Mouse (Mus musculus) stomach, embryonic 14.5 days (tissue): ENCODE measurements around the gene Sgsh. TPM values are rescaled to one million over a fixed set of nuclear protein-coding genes. Genes with fewer than 3 reads are reported as not detected.

ENCODE experiments used
- ATAC-seq: fragments of 200-750 bp; cut with Nextera tagmentation; 2 replicates; pipeline ENCODE4 v1.8.0; 2017; ENCODE audit warnings: low read depth, moderate TSS enrichment; ENCODE audit not compliant: insufficient number of reproducible peaks, insufficient read depth, low FRiP score
- H3K27ac ChIP-seq: fragments of 300-500 bp; sonication (generic); 2 replicates; pipeline ENCODE4 v1.5.1; 2014; ENCODE audit warnings: mild to moderate bottlenecking, low read length, moderate library complexity, mixed read lengths
- H3K27me3 ChIP-seq: fragments of 300-500 bp; sonication (generic); 2 replicates; pipeline ENCODE4 v1.6.1; 2014; ENCODE audit warnings: low read length, control low read depth, mixed read lengths; ENCODE audit not compliant: control insufficient read depth, insufficient read depth
- H3K36me3 ChIP-seq: fragments of 300-500 bp; sonication (generic); 2 replicates; pipeline ENCODE4 v1.6.1; 2014; ENCODE audit warnings: mild to moderate bottlenecking, control low read depth, low read length, moderate library complexity, mixed read lengths; ENCODE audit not compliant: control insufficient read depth, insufficient read depth
- H3K4me1 ChIP-seq: fragments of 300-500 bp; sonication (generic); 2 replicates; pipeline ENCODE4 v1.6.1; 2014; ENCODE audit warnings: low read length, control low read depth, mixed read lengths; ENCODE audit not compliant: control insufficient read depth, insufficient read depth
- H3K4me2 ChIP-seq: fragments of 300-500 bp; sonication (generic); replicated peaks from 2 replicates; pipeline ENCODE4 v1.6.1; 2014; ENCODE audit warnings: low read depth, low read length, control low read depth
- H3K4me3 ChIP-seq: fragments of 300-500 bp; sonication (generic); 2 replicates; pipeline ENCODE4 v1.5.1; 2014; ENCODE audit warnings: low read depth, low read length, control low read depth
- H3K9ac ChIP-seq: fragments of 300-500 bp; sonication (generic); replicated peaks from 2 replicates; pipeline ENCODE4 v1.6.1; 2014; ENCODE audit warnings: low read depth, mild to moderate bottlenecking, control low read depth, low read length, moderate library complexity, mixed read lengths
- H3K9me3 ChIP-seq: fragments of 300-500 bp; sonication (generic); 2 replicates; pipeline ENCODE4 v1.6.1; 2016; ENCODE audit warnings: low read depth, low read length, control low read depth; ENCODE audit not compliant: control insufficient read depth
- WGBS: fragments of 180-500 bp; shearing (Covaris S2); extraction: QIAGEN DNeasy Blood & Tissue Kit; methylation state at CpG from one replicate; pipeline ENCODE4 v1.1.7; 2014; 5-methylcytosine and 5-hydroxymethylcytosine counted together
- polyA plus RNA-seq: library from polyadenylated mRNA; unstranded; fragments of >200 nt; fragmentation: Nextera tagmentation; extraction: Ambion mirVana; gene quantifications from 2 replicates; pipeline ENCODE4 v1.2.1, GENCODE M21; 2014

Gene Sgsh
- polyA plus RNA-seq: 5.8 and 8.8 TPM in 2 replicates

- H3K36me3 ChIP-seq: no peaks in the 10 kb centered on the region
- H3K4me3 ChIP-seq: peak within 1 kb of the TSS; percentile 63
- peak; percentile 94 for ATAC-seq
- H3K27ac ChIP-seq: peak within 1 kb of the TSS; percentile 49; the same call in 1 of the 2 replicates
- peak within 1 kb of the TSS; percentile 64 for H3K9ac ChIP-seq
- H3K4me2 ChIP-seq: peak within 1 kb of the TSS; percentile 79
- WGBS: under 1% methylated on average over 40 of the region's 40 CpGs
- no peaks in the 10 kb centered on the region for H3K9me3 ChIP-seq
- peaks cover 10% of the 10 kb centered on the region for H3K4me1 ChIP-seq
- H3K27me3 ChIP-seq: no peaks in the 10 kb centered on the region
These were observed at the start of gene Sgsh, which contains the start of gene Slc26a11 for GRCm38 (mm10) chr11:119355443-119356385. TSS of gene Sgsh (minus strand) at chr11:119355536. TSS of gene Slc26a11 (plus strand) at chr11:119355557.

DNA sequence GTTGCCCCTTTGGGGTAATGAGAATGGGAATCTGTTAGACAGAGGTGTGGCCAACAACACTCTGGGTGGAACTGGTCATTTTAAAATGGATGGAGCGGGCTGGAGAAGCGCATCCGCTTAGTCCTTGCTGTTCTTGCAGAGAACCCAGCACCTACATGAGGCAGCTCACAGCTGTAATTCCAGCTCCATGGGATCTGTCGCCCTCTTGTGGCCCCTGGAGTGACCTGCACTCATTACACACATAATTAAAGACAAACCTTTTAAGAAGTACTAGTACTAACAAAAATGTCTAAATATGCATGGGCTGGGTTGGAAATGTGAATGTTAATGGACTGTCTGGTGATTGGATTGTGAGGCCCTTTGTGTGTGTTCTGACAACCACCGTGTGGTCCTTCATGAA, 49.3 kb upstream of the Sgsh start:
- H3K4me3 ChIP-seq: no peak overlapping the region
- 67% methylated on average over 5 of the region's 5 CpGs for WGBS
- H3K9me3 ChIP-seq: no peaks in the 10 kb centered on the region
- no peaks in the 10 kb centered on the region for H3K27me3 ChIP-seq
- no peak overlapping the region for H3K4me2 ChIP-seq
- no peak overlapping the region for H3K9ac ChIP-seq
- H3K27ac ChIP-seq: no peak overlapping the region
- no peaks in the 10 kb centered on the region for H3K4me1 ChIP-seq
- H3K36me3 ChIP-seq: no peaks in the 10 kb centered on the region
- ATAC-seq: no peak

- ATAC-seq: no peak
These were observed 47.3 kb upstream of the Sgsh start for GRCm38 (mm10) chr11:119402501-119403160.

DNA sequence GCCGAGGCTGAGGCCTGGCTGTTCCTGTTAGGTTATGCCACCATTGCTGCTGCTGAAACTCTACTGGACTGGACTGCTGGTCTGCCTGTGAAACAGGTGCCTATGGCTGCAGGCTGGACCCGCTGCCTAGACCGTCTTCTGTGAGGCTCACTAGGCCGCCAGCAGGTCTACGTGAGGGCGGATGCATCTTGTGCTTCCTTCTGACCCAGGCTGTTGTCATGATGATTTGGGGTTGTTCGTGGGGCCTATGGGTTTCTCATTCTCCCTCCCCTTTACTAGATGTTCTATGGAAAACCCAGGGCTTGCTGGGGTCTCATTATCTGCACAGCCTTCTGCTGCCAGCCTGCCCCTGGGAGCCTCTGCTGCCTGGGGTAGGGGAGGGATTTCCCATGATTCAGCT, 41.1 kb upstream of the Sgsh start:
- no peak for ATAC-seq
- H3K4me2 ChIP-seq: no peak overlapping the region
- no peak overlapping the region for H3K9ac ChIP-seq
- peaks cover 13% of the 10 kb centered on the region for H3K4me1 ChIP-seq
- no peaks in the 10 kb centered on the region for H3K36me3 ChIP-seq
- 76% methylated on average over 7 of the region's 7 CpGs for WGBS
- no peak overlapping the region for H3K4me3 ChIP-seq
- H3K9me3 ChIP-seq: no peaks in the 10 kb centered on the region
- H3K27me3 ChIP-seq: peaks cover 3% of the 10 kb centered on the region; the same call in 1 of the 2 replicates
- no peak overlapping the region for H3K27ac ChIP-seq

More at GRCm38 (mm10) chr11:119402501-119403160, 47.3 kb upstream of the Sgsh start:
- WGBS: 49% methylated on average over 11 of the region's 11 CpGs
- H3K36me3 ChIP-seq: no peaks in the 10 kb centered on the region
- H3K9me3 ChIP-seq: no peaks in the 10 kb centered on the region
- H3K4me3 ChIP-seq: no peak overlapping the region
- H3K9ac ChIP-seq: no peak overlapping the region
- H3K4me2 ChIP-seq: no peak overlapping the region
- H3K27ac ChIP-seq: no peak overlapping the region
- no peaks in the 10 kb centered on the region for H3K27me3 ChIP-seq
- H3K4me1 ChIP-seq: no peaks in the 10 kb centered on the region

DNA sequence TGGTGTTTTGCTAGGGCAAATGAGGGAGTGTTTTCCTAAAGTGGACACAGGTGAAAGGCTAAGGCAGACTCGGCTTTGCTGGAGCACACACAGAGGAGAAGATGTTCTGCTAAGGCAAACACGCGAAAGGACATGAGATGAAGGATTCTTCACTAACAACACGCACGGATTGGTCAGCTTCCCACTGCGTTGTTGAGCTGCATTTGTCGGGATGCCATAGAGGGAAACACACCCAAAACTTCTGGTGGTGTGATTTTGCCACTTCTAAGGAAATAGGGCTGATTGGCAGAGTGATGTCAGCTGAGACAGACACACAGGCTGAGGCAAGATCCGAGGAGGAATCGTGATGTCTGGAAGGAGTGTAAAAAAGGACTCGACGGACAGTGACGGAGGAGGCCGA, 40.6 kb upstream of the Sgsh start:
- Histone ChIP-seq H3K27ac (no peak overlapping the region), H3K27me3 (peaks cover 3% of the 10 kb centered on the region; the same call in 1 of the 2 replicates), H3K4me1 (peaks cover 13% of the 10 kb centered on the region), H3K9me3 (no peaks in the 10 kb centered on the region), H3K4me3 (no peak overlapping the region), H3K9ac (no peak overlapping the region), H3K4me2 (no peak overlapping the region), H3K36me3 (no peaks in the 10 kb centered on the region)
- WGBS: 29% methylated on average over 13 of the region's 13 CpGs
- no peak for ATAC-seq

DNA sequence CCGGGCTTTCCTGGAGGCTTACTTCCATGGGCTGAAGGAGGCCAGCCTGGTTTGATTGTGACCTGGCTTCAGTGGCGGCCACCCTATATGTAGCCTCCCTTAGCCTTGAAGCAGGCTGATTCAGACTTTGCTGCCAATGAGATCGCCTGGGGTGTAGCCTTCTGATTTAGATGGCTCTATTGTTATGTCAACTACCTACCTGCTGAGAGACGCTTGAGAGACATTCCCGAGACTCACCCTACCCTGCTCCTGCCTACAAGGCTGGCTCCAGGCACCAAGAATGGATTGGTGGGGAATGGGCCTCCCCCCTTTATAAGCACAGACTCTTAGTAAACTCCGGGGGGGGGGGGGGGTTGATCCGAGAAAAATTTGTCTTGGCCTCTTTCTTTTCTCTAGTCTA, 40.1 kb upstream of the Sgsh start:
- H3K9ac ChIP-seq: no peak overlapping the region
- H3K9me3 ChIP-seq: no peaks in the 10 kb centered on the region
- H3K4me1 ChIP-seq: peaks cover 16% of the 10 kb centered on the region
- no peak overlapping the region for H3K27ac ChIP-seq
- H3K36me3 ChIP-seq: no peaks in the 10 kb centered on the region
- H3K4me3 ChIP-seq: no peak overlapping the region
- H3K27me3 ChIP-seq: peaks cover 3% of the 10 kb centered on the region; the same call in 1 of the 2 replicates
- WGBS: 38% methylated on average over 7 of the region's 7 CpGs
- no peak overlapping the region for H3K4me2 ChIP-seq
- ATAC-seq: no peak

GRCm38 (mm10) chr11:119394210-119394609, 38.9 kb upstream of the Sgsh start:
- WGBS: 45% methylated on average over 6 of the region's 6 CpGs
- H3K4me2 ChIP-seq: peak overlapping the region; percentile 76
- no peaks in the 10 kb centered on the region for H3K36me3 ChIP-seq
- peaks cover 21% of the 10 kb centered on the region for H3K4me1 ChIP-seq
- H3K27me3 ChIP-seq: peaks cover 3% of the 10 kb centered on the region; the same call in 1 of the 2 replicates
- ATAC-seq: no peak
- H3K27ac ChIP-seq: no peak overlapping the region
- H3K9ac ChIP-seq: no peak overlapping the region
- no peaks in the 10 kb centered on the region for H3K9me3 ChIP-seq
- peak overlapping the region; percentile 49; the same call in 1 of the 2 replicates for H3K4me3 ChIP-seq

DNA sequence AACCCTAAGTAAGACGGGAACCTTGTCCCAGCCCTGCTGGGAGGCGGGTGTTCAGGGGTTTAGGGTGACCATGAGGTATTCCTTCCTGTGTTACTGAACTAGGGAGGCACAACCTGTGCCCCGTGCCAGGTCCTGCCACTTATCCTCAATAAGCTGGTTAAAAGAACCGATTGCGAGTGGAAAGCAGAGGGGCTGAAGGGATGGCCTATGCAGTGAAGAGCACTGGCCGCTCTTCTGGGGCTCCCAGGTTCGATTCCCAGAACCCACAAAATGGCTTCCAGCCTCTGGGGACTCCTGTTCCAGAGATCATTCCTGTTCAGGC, 38.1 kb upstream of the Sgsh start:
- Histone ChIP-seq H3K36me3 (no peaks in the 10 kb centered on the region), H3K27me3 (peaks cover 3% of the 10 kb centered on the region; the same call in 1 of the 2 replicates), H3K9me3 (no peaks in the 10 kb centered on the region), H3K9ac (0 out of 2 replicates have a peak overlapping the region, but pooled peaks have one; percentile 15), H3K4me2 (peak overlapping the region; percentile 76), H3K4me3 (peak overlapping the region; percentile 49), H3K4me1 (peaks cover 21% of the 10 kb centered on the region), H3K27ac (peak overlapping the region; percentile 29; the same call in 1 of the 2 replicates)
- ATAC-seq: no peak
- WGBS: 31% methylated on average over 7 of the region's 7 CpGs
